Mouse (Mus musculus) neural tube, embryonic 11.5 days (tissue): ENCODE measurements at regions not wholly inside any gene's neighbourhood (a gene's known extent, or its start where the extent isn't known, plus 50 kb on each side); places are given as distances from the start of the nearest gene placed in this dataset.
A peak's percentile ranks its signal among the peaks of the same experiment; 100 is the strongest.

Experiments used
- ATAC-seq: fragments of 200-750 bp; cut with Nextera tagmentation; 2 replicates; pipeline ENCODE4 v1.8.0; 2017; ENCODE audit warnings: moderate number of reproducible peaks, mild to moderate bottlenecking, moderate TSS enrichment, moderate library complexity; ENCODE audit not compliant: insufficient read depth, low FRiP score, low TSS enrichment
- DNase-seq: peaks from one replicate; pipeline ENCODE4 v3.0.0-alpha.2; 2015; ENCODE audit warnings: low spot score
- H3K27ac ChIP-seq: fragments of 300-500 bp; sonication (generic); 2 replicates; pipeline ENCODE4 v1.5.1; 2014; ENCODE audit warnings: low read depth, mild to moderate bottlenecking, low read length
- H3K27me3 ChIP-seq: fragments of 300-500 bp; sonication (generic); 2 replicates; pipeline ENCODE4 v1.6.1; 2014; ENCODE audit warnings: mild to moderate bottlenecking, low read length, mixed read lengths; ENCODE audit not compliant: control insufficient read depth, insufficient read depth
- H3K36me3 ChIP-seq: fragments of 300-500 bp; sonication (generic); 2 replicates; pipeline ENCODE4 v1.6.1; 2014; ENCODE audit warnings: mild to moderate bottlenecking, low read length, moderate library complexity, mixed read lengths; ENCODE audit not compliant: control insufficient read depth, insufficient read depth
- H3K4me1 ChIP-seq: fragments of 300-500 bp; sonication (generic); 2 replicates; pipeline ENCODE4 v1.6.1; 2014; ENCODE audit warnings: low read length, mixed read lengths; ENCODE audit not compliant: control insufficient read depth, insufficient read depth
- H3K4me2 ChIP-seq: fragments of 300-500 bp; sonication (generic); 2 replicates; pipeline ENCODE4 v1.6.1; 2014; ENCODE audit warnings: low read depth, mild to moderate bottlenecking, moderate library complexity
- H3K4me3 ChIP-seq: fragments of 300-500 bp; sonication (generic); 2 replicates; pipeline ENCODE4 v1.5.1; 2014; ENCODE audit warnings: low read depth, low read length
- H3K9ac ChIP-seq: fragments of 300-500 bp; sonication (generic); 2 replicates; pipeline ENCODE4 v1.6.1; 2014; ENCODE audit warnings: mild to moderate bottlenecking, low read length
- H3K9me3 ChIP-seq: fragments of 300-500 bp; sonication (generic); 2 replicates; pipeline ENCODE4 v1.6.1; 2016; ENCODE audit warnings: low read length; ENCODE audit not compliant: control insufficient read depth
- WGBS: fragments of 180-500 bp; shearing (Covaris S2); extraction: QIAGEN DNeasy Blood & Tissue Kit; methylation state at CpG from one replicate; pipeline ENCODE4 v1.1.7; 2014; 5-methylcytosine and 5-hydroxymethylcytosine counted together

DNA sequence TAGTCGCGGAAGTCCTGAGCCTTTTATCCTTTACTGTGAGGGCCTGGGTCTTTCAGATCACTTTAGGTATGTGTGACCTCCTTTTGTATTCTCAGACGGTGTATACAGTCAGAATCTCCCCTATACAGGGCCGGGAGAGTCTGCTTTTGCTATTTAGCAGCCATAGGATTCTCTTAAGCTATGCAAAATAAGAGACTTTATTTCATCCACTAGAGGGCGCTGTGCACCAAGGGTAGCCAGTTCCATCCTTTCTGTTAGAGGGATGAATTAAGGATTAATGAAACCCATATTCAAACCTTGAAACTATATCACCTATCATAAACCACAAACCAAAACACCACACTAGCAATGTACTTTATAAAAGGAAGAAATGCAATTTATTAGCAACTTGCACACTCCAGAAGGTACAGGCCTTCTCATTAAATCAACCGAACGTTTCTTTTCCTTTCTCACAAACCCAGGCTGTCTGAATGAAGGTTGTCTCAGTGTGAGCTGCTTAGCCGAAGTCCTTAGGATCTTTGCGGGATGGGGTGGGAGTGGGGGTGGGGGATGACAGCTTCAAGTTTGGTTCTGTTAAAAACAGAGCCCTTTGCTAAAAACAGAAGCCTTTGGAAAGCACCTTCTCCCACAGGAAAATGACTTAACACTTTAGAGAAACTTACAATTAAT, 116.8 kb upstream of the Tmpo start:
- Histone ChIP-seq H3K4me2 (no peak overlapping the region), H3K4me3 (no peak overlapping the region), H3K9me3 (no peaks in the 10 kb centered on the region), H3K9ac (no peak overlapping the region), H3K4me1 (no peaks in the 10 kb centered on the region), H3K27ac (no peak overlapping the region), H3K36me3 (no peaks in the 10 kb centered on the region), H3K27me3 (no peaks in the 10 kb centered on the region)
- 36% methylated on average over 9 of the region's 9 CpGs for WGBS
- ATAC-seq = peak; percentile 50; the same call in 1 of the 2 replicates
- DNase-seq = peak; percentile 63

DNA sequence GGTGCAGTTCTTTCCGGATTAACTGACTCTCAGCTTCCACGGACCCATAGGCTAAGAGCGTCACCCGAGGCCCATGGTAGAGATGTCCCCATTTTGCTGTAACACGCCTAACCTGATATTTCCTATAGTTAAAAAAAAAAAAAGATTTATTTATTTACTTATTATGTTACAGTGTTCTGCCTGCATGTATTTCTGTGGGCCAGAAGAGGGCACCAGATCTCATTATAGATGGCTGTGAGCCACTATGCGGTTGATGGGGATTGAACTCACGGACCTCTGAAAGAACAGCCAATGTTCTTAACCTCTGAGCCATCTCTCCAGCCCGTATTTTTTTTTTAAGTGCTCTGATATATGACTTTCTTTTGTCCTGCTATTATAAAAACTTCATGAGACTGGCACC, 114.2 kb upstream of the Tmpo start:
- no peaks in the 10 kb centered on the region for H3K27me3 ChIP-seq
- H3K36me3 ChIP-seq = no peaks in the 10 kb centered on the region
- peak; percentile 20 for DNase-seq
- no peaks in the 10 kb centered on the region for H3K9me3 ChIP-seq
- H3K4me3 ChIP-seq = no peak overlapping the region
- WGBS = 87% methylated on average over 8 of the region's 8 CpGs
- no peak for ATAC-seq
- H3K4me1 ChIP-seq = no peaks in the 10 kb centered on the region
- no peak overlapping the region for H3K27ac ChIP-seq
- no peak overlapping the region for H3K9ac ChIP-seq
- H3K4me2 ChIP-seq = no peak overlapping the region

DNA sequence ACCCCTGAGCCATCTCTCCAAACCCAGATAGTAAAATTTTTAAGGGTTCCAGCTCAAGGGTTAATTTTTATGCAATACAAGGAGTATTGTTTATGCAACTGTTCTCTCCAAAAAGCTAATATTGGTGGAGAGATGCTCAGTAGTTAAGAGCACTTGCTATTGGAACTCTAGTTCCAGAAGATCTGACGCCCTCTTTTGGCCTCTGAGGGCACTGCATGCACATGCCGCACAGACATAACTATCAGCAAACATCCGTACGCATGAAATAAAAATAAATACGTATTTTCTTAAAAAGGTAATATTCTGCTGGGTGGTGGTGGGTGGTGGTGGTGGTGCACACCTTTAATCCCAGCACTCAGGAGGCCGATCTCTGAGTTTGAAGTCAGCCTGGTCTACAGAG, 112.1 kb upstream of the Tmpo start:
- no peak overlapping the region for H3K4me3 ChIP-seq
- H3K9me3 ChIP-seq = no peaks in the 10 kb centered on the region
- no peak for ATAC-seq
- no peaks in the 10 kb centered on the region for H3K27me3 ChIP-seq
- H3K4me1 ChIP-seq = no peaks in the 10 kb centered on the region
- no peaks in the 10 kb centered on the region for H3K36me3 ChIP-seq
- H3K4me2 ChIP-seq = no peak overlapping the region
- DNase-seq = no peak
- WGBS = 91% methylated on average over 6 of the region's 6 CpGs
- no peak overlapping the region for H3K9ac ChIP-seq
- no peak overlapping the region for H3K27ac ChIP-seq

DNA sequence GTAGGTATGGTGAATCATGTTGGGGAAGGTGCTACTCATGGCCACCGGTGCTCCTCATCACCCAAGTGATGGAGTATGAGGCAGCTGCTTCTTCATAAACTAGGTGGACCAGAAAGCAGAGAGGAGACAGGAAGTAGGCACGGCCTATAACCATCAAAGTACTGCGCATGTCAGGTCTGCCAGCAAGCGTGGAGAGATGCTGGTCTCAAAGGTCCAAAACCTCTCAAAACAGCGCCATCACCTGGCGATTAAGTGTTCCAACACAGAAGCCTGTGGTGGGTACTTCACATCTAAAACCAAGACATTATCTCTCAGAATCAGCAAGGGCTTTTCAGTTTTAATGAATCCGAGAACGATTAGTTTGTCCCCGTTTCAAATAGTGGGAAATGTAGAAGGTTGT, 103.1 kb upstream of the Tmpo start:
- no peaks in the 10 kb centered on the region for H3K36me3 ChIP-seq
- H3K27me3 ChIP-seq = no peaks in the 10 kb centered on the region
- DNase-seq (no peak), ATAC-seq (no peak)
- no peaks in the 10 kb centered on the region for H3K4me1 ChIP-seq
- no peaks in the 10 kb centered on the region for H3K9me3 ChIP-seq
- H3K9ac ChIP-seq = no peak overlapping the region
- H3K4me3 ChIP-seq = no peak overlapping the region
- no peak overlapping the region for H3K27ac ChIP-seq
- H3K4me2 ChIP-seq = no peak overlapping the region
- WGBS = 92% methylated on average over 9 of the region's 9 CpGs

DNA sequence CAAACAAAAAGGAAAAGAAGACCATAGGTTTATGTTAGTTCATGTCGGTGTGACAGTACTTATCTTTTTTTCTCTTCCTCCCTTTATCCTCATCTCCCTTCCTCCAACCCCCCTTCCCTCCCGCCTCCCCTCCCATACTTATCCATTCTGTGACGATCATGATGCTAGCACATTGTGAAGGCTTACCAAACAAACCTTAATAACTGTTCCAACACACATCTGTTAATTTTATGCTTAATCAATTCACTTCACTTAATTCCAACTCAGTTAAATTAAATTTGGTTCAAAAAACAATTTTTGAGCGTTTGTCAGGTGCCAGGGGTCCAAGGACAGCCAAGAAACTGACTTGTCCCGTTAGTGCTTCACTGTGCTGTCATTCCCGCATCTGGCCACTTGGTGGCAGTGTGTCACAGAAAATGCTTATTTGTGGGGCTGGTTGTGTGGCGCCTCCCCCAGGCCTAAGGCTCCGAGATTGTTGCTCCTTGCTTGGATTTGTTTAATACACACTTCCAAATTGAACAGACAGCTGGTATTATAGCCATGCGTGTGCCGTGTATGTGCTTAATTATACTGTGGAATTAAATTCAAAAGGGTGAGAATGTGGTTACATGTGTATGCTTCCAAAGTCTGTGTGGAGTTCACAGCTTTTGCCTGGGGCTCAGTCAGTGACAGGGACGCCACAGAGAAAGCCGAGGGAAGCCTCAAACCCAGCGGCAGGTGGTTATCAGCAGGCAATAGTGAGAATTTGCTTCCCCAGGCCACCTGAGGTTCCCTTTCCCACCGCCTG, 90.0 kb upstream of the Tmpo start:
- no peak overlapping the region for H3K4me2 ChIP-seq
- no peak overlapping the region for H3K27ac ChIP-seq
- no peak overlapping the region for H3K9ac ChIP-seq
- DNase-seq = peak; percentile 87
- no peaks in the 10 kb centered on the region for H3K4me1 ChIP-seq
- peak; percentile 63; the same call in 1 of the 2 replicates for ATAC-seq
- no peaks in the 10 kb centered on the region for H3K36me3 ChIP-seq
- no peak overlapping the region for H3K4me3 ChIP-seq
- WGBS = 14% methylated on average over 14 of the region's 14 CpGs
- H3K9me3 ChIP-seq = no peaks in the 10 kb centered on the region
- H3K27me3 ChIP-seq = no peaks in the 10 kb centered on the region

DNA sequence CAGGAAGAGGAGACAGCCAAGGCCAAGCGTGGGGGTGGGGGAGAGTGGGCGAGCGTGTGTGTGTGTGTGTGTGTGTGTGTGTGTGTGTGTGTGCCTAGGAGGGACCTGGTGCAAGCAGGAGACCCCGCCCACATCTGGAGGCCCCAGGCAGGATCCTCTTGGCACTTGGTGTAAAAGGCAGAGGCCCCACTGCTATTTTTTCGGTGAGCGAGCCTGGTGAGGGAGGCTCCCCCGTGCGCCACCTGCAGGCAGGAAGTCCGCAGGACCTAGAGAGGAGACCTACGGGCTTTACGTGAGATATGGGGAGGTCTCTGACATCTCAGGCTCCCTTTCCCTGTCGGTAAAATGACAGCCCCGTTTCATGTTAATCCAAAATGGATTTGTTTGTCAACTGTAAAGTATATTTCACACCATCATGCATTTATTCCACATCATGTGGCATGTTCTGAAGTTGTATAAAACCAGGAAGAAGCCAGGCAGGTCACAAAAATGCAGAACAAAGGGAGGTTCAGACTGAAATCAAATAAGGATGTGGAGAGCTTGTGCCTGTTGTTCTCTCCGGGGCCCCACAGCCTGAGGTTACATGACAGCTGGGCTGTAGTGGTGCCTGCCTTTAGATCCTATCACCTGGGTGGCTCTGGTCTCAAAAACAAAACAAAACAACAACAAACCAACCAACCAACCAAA, 89.3 kb upstream of the Tmpo start:
- peak; percentile 71 for ATAC-seq
- H3K9ac ChIP-seq = no peak overlapping the region
- WGBS = 18% methylated on average over 14 of the region's 14 CpGs
- H3K4me1 ChIP-seq = no peaks in the 10 kb centered on the region
- no peak overlapping the region for H3K27ac ChIP-seq
- H3K27me3 ChIP-seq = no peaks in the 10 kb centered on the region
- H3K36me3 ChIP-seq = no peaks in the 10 kb centered on the region
- no peak overlapping the region for H3K4me2 ChIP-seq
- no peak overlapping the region for H3K4me3 ChIP-seq
- peak; percentile 74 for DNase-seq
- H3K9me3 ChIP-seq = no peaks in the 10 kb centered on the region

DNA sequence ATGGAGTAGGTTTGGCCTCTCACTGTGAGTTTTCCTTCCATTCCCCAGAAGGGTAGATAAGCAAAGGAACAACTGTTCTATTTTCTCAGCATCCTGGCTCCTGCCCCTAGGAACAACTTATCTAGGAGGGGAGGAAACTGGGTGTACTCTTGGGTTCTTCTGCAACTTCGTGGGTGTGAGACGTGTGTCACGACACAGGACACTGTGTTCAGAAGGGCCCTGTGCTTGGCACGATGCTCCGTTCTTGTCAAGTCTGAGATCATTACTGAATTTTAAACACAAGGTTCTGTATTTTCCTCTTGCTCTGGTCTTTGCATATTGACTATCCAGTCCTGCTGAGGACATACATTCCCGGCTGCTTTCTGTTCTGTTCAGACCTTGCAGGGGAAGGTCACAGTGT, 86.8 kb upstream of the Tmpo start:
- H3K36me3 ChIP-seq = no peaks in the 10 kb centered on the region
- no peak overlapping the region for H3K4me2 ChIP-seq
- WGBS = 96% methylated on average over 6 of the region's 6 CpGs
- no peaks in the 10 kb centered on the region for H3K9me3 ChIP-seq
- no peak overlapping the region for H3K9ac ChIP-seq
- no peak overlapping the region for H3K27ac ChIP-seq
- ATAC-seq = no peak
- H3K4me3 ChIP-seq = no peak overlapping the region
- no peaks in the 10 kb centered on the region for H3K4me1 ChIP-seq
- no peaks in the 10 kb centered on the region for H3K27me3 ChIP-seq
- no peak for DNase-seq

DNA sequence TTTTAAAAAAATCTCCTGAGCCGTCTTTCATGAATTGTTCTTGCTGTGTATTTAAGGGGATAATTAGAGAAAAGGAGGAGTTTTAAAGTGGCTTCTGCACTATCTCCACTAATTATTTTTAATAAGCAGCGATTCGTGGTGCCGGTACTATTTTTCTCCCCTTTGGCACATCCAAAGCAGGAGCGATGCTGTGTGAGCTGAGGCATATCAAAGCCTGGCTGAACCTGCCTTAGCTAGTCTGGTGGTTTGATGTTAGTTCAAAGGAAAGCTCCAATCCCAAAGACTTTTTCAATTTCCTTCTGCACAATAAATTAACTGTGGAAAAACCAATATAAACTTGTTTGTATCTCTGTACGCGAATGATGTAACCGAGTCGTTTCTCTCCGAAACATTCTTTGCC, 79.3 kb upstream of the Tmpo start:
- DNase-seq = no peak
- no peak for ATAC-seq
- Histone ChIP-seq H3K27ac (no peak overlapping the region), H3K9ac (no peak overlapping the region), H3K27me3 (no peaks in the 10 kb centered on the region), H3K36me3 (no peaks in the 10 kb centered on the region), H3K9me3 (no peaks in the 10 kb centered on the region), H3K4me2 (no peak overlapping the region), H3K4me3 (no peak overlapping the region), H3K4me1 (no peaks in the 10 kb centered on the region)
- WGBS = 97% methylated on average over 10 of the region's 10 CpGs
